Mouse (Mus musculus) right cerebral cortex, postnatal 36 days (tissue): ENCODE measurements around the gene Asb1.

Source experiments
- DNase-seq, 2 experiments: peaks; one replicate each; pipeline ENCODE4 v3.0.0; 2022; ENCODE audit warnings: low spot score in 2 of 2, mixed read lengths in 1 of 2

The Asb1 gene

GRCm38 (mm10) chr1:91543974-91544373, 3.6 kb downstream of the Asb1 start:
- no peak for DNase-seq

- no peak for DNase-seq
These were observed 4.9 kb downstream of the Asb1 start for GRCm38 (mm10) chr1:91545226-91545625.

GRCm38 (mm10) chr1:91547567-91547966, 7.2 kb downstream of the Asb1 start:
- DNase-seq = no peak

GRCm38 (mm10) chr1:91549073-91549472, 8.7 kb downstream of the Asb1 start:
- DNase-seq = no peak

GRCm38 (mm10) chr1:91557099-91557498, 16.8 kb downstream of the Asb1 start:
- DNase-seq = no peak

GRCm38 (mm10) chr1:91561226-91561625, 20.9 kb downstream of the Asb1 start:
- DNase-seq = no peak

GRCm38 (mm10) chr1:91562977-91563590, 22.7 kb downstream of the Asb1 start:
- no peak for DNase-seq

GRCm38 (mm10) chr1:91564004-91564403, 23.7 kb downstream of the Asb1 start:
- no peak for DNase-seq

- no peak for DNase-seq
These were observed 24.3 kb downstream of the Asb1 start for GRCm38 (mm10) chr1:91564598-91564997.

GRCm38 (mm10) chr1:91567269-91567668, 26.9 kb downstream of the Asb1 start:
- no peak for DNase-seq

- DNase-seq = no peak
These were observed 32.1 kb downstream of the Asb1 start for GRCm38 (mm10) chr1:91572458-91572857.

- peak; percentile 29 to 44 for DNase-seq
These were observed 33.9 kb downstream of the Asb1 start for GRCm38 (mm10) chr1:91574208-91574607.

- no peak for DNase-seq
These were observed 37.7 kb downstream of the Asb1 start for GRCm38 (mm10) chr1:91577883-91578517.

GRCm38 (mm10) chr1:91580503-91580902, 40.2 kb downstream of the Asb1 start:
- DNase-seq = no peak

- no peak for DNase-seq
These were observed 40.9 kb downstream of the Asb1 start for GRCm38 (mm10) chr1:91581206-91581605.

GRCm38 (mm10) chr1:91584969-91585835, 44.9 kb downstream of the Asb1 start:
- no peak for DNase-seq

GRCm38 (mm10) chr1:91589738-91590137, 49.4 kb downstream of the Asb1 start:
- no peak for DNase-seq

GRCm38 (mm10) chr1:91595521-91596020, 55.2 kb downstream of the Asb1 start:
- no peak for DNase-seq

- peak; percentile 59 to 66 for DNase-seq
These were observed 57.3 kb downstream of the Asb1 start for GRCm38 (mm10) chr1:91597611-91598010.

GRCm38 (mm10) chr1:91600671-91601361, 60.5 kb downstream of the Asb1 start:
- DNase-seq = peak; percentile 41 to 43

GRCm38 (mm10) chr1:91601362-91602096, 61.2 kb downstream of the Asb1 start:
- no peak for DNase-seq
